Mouse (Mus musculus) B cell, adult 2 months (primary cell): ENCODE measurements at regions not wholly inside any gene's neighbourhood (a gene's known extent, or its start where the extent isn't known, plus 50 kb on each side); places are given as distances from the start of the nearest gene placed in this dataset.
"Not testable (repeated sequence)": the region's sequence is repeated elsewhere in the genome, so short reads cannot be mapped to it uniquely, and the experiment has no call there.

Experiments
- DNase-seq, 2 experiments: peaks; one replicate each; pipeline ENCODE4 v3.0.0; 2022

GRCm38 (mm10) chr3:40405095-40405948, 125.8 kb upstream of the Intu start:
- no peak for DNase-seq

DNA sequence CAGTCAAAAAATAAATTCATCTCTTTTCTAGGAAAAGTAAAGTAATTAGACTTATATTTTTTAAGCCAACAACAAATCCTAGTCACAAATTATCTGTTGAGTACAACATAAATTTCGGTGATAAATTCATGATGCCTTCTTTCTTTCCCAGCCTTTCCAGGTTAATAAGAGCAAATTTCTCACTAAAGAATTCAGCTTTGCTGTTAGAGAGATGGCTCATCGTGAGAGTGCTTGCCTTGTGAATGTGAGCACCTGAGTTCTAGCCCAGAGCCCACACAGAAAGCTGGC, 125.2 kb upstream of the Intu start:
- no peak for DNase-seq

DNA sequence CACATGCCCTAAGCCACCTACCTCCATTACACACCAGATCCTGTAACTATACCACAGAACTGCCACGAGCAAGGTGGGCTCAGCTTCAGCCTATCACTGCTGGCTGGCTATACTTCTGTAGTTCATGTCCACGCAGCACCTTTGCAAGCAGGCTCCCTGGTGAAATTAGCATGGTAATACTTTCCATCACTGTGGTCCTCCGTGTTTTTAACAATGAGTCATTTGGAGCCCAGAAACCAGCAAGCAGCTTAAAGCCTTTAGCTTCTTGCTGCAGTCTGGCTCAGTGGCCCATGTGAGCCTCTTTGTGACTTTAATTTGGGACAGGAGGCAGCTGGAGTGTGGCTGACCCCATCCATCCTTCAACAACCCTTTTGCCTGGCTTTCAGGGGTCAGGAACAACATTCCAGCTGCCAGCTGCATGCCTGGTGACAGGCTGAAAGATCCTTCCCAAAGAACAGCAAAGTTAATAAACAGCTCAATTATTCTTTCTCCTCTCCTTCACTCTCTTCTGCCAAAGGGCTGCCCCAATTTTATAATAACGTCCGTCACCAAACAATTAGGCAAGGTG, 122.1 kb upstream of the Intu start:
- DNase-seq: no peak

DNA sequence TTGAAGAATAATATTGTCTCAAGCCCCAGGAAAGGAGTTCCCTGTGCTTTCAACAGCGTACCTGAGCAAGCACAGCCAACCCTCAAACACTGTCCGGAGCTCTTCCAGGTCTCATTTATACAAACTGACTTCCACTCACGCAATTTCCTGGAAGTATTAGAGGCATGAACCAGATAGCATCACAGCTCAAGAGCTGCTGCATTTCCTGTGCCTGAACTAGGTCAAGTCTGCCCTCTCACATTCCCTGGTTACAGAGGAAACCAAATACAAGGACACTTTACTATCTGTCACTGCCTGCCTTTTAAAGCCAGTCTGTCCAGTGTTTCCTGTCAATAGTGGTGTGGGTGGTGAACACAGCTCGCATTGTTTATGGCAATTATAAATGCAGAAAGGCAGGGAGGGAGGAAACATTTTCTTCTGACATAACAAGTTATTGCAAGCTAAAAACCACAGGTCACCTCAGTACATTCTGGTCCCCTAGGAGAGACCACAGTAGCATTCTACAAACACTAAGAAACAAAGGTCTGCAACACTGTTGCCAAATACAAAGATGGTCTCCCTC, 120.3 kb upstream of the Intu start:
- no peak for DNase-seq

GRCm38 (mm10) chr3:40425183-40425844, 105.8 kb upstream of the Intu start:
- DNase-seq: not testable (repeated sequence)

GRCm38 (mm10) chr3:40426070-40426469, 105.0 kb upstream of the Intu start:
- no peak for DNase-seq

DNA sequence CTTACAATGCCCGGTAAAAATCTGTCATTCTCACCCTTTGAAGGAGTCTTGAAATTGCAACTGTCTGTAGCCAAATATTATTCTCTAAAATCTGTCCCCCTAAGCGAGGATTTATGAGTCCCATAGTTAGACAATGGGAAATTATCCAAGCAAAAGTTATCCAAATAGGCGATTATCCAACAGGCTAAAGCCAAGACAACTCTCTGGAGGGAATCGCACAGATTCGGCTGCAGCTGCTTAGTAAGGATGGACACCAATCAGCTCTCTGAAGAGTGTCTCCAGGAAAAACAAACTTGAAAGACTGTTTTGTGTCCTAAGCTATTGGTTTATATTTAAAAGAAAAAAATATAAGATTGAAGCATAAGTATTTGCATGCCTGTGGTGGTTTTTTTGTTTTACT, 103.1 kb upstream of the Intu start:
- DNase-seq: no peak

DNA sequence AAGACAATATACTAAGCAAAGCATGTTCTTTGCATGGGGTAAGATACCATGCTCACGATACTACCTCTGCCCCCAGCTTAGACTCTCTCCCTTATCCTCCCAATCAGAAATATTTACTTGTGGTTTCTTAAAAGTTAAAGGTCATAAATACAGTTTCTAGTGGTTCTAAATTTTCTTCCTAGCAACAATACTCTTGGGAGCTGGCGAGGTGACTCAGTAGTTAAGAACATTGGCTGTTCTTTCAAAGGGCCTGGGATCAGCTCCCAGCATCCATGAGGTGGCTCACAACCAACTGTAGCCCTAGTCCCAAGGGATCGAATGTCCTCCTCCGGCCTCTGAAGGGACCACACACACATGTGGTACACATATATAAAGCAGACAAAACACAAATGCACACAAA, 92.8 kb upstream of the Intu start:
- no peak for DNase-seq

DNA sequence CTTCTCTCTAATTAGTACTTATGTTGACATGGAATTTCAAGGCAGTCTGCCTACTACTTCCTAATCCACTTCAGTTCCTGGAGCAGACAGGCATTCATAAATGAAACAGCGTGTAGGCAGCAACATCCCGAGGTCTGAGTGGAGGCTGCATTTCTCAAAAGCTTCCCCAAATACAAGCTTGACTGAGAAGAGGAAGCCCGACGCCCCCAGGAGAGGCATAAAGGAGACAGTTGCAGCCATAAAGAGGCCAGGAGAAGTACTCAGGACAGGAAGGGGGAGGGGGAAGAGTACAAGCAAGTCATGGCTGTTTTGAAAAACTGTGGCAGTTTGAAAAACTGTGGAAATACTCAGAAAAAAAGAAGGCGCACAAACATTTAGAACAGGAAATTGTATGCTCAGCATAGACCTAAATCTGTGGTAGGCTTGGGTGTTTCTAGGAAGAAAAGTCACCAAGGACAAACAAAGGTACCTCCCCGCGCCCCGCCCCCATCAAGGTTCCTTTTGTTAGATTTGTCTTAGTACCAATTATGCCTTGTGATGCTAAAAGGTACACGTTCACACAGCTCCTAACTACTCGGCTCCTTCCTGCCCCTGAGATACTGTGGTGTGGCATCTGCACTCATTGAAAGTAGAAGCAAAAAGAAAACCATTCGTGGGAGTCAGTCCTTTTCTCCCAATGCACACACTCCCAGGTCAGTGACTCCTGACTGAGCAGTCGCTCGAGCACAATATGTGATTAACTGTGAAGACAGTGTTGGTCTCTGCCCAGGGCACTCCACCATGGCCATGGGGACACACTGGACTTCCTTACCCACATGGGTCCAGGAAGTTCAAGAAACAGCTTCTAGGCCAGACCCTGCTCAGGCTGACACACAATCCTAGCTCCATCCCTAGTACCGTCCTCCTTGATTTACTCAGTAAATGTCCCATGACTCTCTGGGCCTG, 89.7 kb upstream of the Intu start:
- DNase-seq: no peak

- peak; percentile 21 to 32 for DNase-seq
These were observed 87.1 kb upstream of the Intu start for GRCm38 (mm10) chr3:40443788-40444595.

DNA sequence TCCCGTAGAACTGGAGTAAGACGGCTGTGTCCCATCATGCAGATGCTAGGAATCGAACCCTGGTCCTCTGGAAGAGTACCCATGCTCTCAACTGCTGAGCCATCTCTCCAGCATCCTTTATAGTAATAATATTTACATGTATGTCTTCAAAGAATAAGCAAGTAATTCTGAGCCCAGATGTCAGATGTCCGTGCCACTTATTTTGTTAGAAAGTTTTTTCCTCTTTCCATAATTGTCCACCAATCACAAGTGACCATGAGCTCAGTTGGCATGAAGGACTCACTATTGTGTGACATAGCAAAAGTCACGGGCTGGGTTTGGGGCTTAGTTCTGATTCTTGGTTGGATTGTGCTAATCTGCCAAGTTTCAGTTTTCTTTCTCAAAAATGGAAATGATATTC, 78.1 kb upstream of the Intu start:
- no peak for DNase-seq

- no peak for DNase-seq
These were observed 77.5 kb upstream of the Intu start for GRCm38 (mm10) chr3:40453552-40453951.

- no peak for DNase-seq
These were observed 75.0 kb upstream of the Intu start for GRCm38 (mm10) chr3:40456070-40456469.

DNA sequence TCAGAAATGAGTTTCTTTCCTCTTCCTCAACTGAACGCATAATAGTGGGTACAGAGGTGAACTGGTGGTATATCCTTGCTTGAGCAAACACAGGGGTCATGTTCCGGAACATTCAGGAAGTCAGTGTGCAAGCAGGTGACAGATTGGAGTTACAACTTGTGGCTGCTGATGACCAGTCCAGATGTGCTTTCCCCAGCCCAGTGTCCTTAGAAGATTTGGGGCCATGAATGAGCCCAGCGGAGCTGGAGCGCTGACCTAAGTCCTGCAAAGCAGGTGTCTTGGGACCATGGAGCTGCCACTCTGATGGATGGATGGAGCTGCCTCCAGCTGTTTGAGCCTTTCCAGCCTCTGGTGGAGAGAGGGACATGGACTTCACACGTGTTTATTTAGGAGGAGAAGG, 72.6 kb upstream of the Intu start:
- DNase-seq: no peak

DNA sequence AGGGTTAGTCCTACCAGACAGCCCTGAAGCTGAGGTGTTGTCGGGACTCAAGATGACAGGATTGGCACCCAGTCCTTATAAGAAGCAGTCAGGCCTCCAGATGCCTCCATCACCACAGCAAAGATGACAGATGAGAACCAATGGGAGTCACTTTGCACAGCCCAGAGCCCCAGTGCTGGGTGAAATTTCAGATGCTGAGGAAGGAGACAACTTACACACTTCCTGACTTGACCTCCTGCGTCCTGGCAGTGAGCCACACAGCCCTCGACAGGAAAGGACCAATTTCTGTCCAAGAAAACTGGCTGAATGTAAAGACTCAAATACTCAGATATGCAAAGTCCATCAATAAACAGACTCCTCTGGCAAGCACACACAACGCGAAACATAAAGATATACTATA, 67.6 kb upstream of the Intu start:
- no peak for DNase-seq

DNA sequence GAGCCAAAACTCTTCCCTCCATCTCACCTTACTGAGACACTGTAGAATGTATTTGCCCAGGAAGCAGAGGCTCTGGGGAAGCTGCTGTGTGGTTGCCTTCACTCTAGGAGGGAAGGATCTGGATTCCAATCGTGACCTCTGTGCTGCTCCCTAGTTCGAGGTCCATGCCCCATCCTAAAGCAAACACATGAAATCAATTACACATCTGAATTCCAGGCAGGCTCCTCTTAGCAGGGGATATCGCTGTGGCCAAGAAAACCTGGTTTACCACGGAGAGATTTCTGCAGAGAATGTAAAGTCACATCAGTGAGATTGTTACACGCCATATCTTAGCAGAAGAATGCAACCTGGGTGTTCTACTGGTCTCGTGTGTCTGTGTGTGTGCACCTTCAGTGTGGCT, 61.0 kb upstream of the Intu start:
- no peak for DNase-seq

GRCm38 (mm10) chr3:40472766-40473165, 58.3 kb upstream of the Intu start:
- DNase-seq: no peak

DNA sequence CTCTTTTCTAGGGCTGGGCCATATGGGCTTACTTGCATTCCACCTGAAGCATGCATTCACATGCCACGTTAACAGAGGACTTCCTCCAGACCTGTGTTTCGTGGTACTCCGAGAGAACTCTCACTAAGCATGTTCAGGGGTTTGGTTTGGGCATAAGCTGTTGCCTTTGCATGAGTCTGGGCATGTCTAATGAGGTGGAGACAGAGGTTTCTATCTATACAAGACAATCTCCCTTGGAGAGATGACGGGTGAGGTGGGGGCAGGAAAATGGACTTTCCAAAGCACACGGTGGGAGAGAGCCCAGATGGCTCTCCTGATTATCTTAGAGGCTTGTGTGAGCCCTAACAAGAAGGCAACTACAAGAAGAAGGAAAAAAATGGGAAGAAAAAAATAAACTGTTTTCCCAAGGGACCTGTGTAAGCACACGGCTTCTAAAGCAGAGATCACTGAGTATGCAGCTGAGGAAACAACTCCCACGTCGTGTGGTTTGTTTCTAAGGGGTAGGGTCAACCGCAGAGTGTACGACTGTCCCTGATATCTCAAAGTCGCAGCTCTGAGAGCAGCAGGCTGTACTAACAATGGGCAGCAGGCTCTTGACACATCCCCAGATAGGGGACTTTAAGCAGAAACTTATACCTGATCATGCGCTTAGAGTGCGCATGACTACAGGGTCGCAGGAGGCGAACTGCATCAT, 50.7 kb upstream of the Intu start:
- no peak for DNase-seq
